Mouse (Mus musculus) hindbrain, embryonic 14.5 days (tissue): ENCODE measurements around the gene Arv1. TPM values are rescaled to one million over a fixed set of nuclear protein-coding genes. Genes with fewer than 3 reads are reported as not detected.

Source experiments
- ATAC-seq: fragments of 200-750 bp; cut with Nextera tagmentation; 2 replicates; pipeline ENCODE4 v1.8.0; 2017; ENCODE audit warnings: moderate number of reproducible peaks, mild to moderate bottlenecking, moderate TSS enrichment, moderate library complexity; ENCODE audit not compliant: low FRiP score
- DNase-seq: peaks from one replicate; pipeline ENCODE4 v3.0.0-alpha.2; 2015; ENCODE audit warnings: low spot score
- H3K27ac ChIP-seq: fragments of 300-500 bp; sonication (generic); 2 replicates; pipeline ENCODE4 v1.5.1; 2014; ENCODE audit warnings: mild to moderate bottlenecking, moderate library complexity
- H3K27me3 ChIP-seq: fragments of 300-500 bp; sonication (generic); 2 replicates; pipeline ENCODE4 v1.6.1; 2014; ENCODE audit warnings: mild to moderate bottlenecking, low read length, mixed read lengths; ENCODE audit not compliant: control insufficient read depth, insufficient read depth
- H3K36me3 ChIP-seq: fragments of 300-500 bp; sonication (generic); replicated peaks from 2 replicates; pipeline ENCODE4 v1.6.1; 2014; ENCODE audit not compliant: control insufficient read depth, insufficient read depth
- H3K4me1 ChIP-seq: fragments of 300-500 bp; sonication (generic); replicated peaks from 2 replicates; pipeline ENCODE4 v1.6.1; 2014; ENCODE audit warnings: antibody characterized with exemption, low read length, mixed read lengths; ENCODE audit not compliant: control insufficient read depth, insufficient read depth
- H3K4me2 ChIP-seq: fragments of 300-500 bp; sonication (generic); replicated peaks from 2 replicates; pipeline ENCODE4 v1.6.1; 2014; ENCODE audit warnings: mild to moderate bottlenecking, moderate library complexity
- H3K4me3 ChIP-seq: fragments of 300-500 bp; sonication (generic); replicated peaks from 2 replicates; pipeline ENCODE4 v1.5.1; 2014; ENCODE audit warnings: mild to moderate bottlenecking, low read length
- H3K9ac ChIP-seq: fragments of 300-500 bp; sonication (generic); 2 replicates; pipeline ENCODE4 v1.6.1; 2014
- H3K9me3 ChIP-seq: fragments of 300-500 bp; sonication (generic); 2 replicates; pipeline ENCODE4 v1.6.1; 2016; ENCODE audit warnings: low read length; ENCODE audit not compliant: control insufficient read depth
- WGBS: fragments of 180-500 bp; shearing (Covaris S2); extraction: QIAGEN DNeasy Blood & Tissue Kit; methylation state at CpG from one replicate; pipeline ENCODE4 v1.1.7; 2014; 5-methylcytosine and 5-hydroxymethylcytosine counted together
- polyA plus RNA-seq: library from polyadenylated mRNA; unstranded; fragments of >200 nt; fragmentation: Nextera tagmentation; extraction: Ambion mirVana; gene quantifications from 2 replicates; pipeline ENCODE4 v1.2.1, GENCODE M21; 2014

The Arv1 gene
- polyA plus RNA-seq, 1 experiment from 2014 or later: 32.0 TPM

- no peak for ATAC-seq
Measured at GRCm38 (mm10) chr8:124688899-124689298, 33.0 kb upstream of the Arv1 start.

GRCm38 (mm10) chr8:124691706-124692105 lies 30.2 kb upstream of the Arv1 start:
- Histone ChIP-seq H3K4me1 (no peaks in the 10 kb centered on the region), H3K9me3 (no peaks in the 10 kb centered on the region), H3K4me2 (no peak overlapping the region), H3K9ac (no peak overlapping the region), H3K27ac (no peak overlapping the region), H3K27me3 (no peaks in the 10 kb centered on the region), H3K36me3 (peaks cover 62% of the 10 kb centered on the region), H3K4me3 (no peak overlapping the region)
- 95% methylated on average over 4 of the region's 4 CpGs for WGBS
- DNase-seq (no peak), ATAC-seq (no peak)

More at GRCm38 (mm10) chr8:124688899-124689298, 33.0 kb upstream of the Arv1 start:
- 96% methylated on average over 13 of the region's 13 CpGs for WGBS
- no peaks in the 10 kb centered on the region for H3K4me1 ChIP-seq
- no peak overlapping the region for H3K9ac ChIP-seq
- H3K4me3 ChIP-seq: no peak overlapping the region
- no peak for DNase-seq
- peaks cover 74% of the 10 kb centered on the region for H3K36me3 ChIP-seq
- H3K27me3 ChIP-seq: no peaks in the 10 kb centered on the region
- H3K9me3 ChIP-seq: no peaks in the 10 kb centered on the region
- no peak overlapping the region for H3K27ac ChIP-seq
- H3K4me2 ChIP-seq: no peak overlapping the region

- Histone ChIP-seq H3K36me3 (peaks cover 76% of the 10 kb centered on the region), H3K4me2 (no peak overlapping the region), H3K4me3 (no peak overlapping the region), H3K27me3 (no peaks in the 10 kb centered on the region), H3K9me3 (no peaks in the 10 kb centered on the region), H3K4me1 (no peaks in the 10 kb centered on the region), H3K27ac (no peak overlapping the region), H3K9ac (no peak overlapping the region)
- 93% methylated on average over 22 of the region's 22 CpGs for WGBS
- DNase-seq (no peak), ATAC-seq (no peak)
Measured at GRCm38 (mm10) chr8:124695424-124696100, 26.4 kb upstream of the Arv1 start.

GRCm38 (mm10) chr8:124700271-124700670 lies 21.7 kb upstream of the Arv1 start:
- WGBS: 96% methylated on average over 5 of the region's 5 CpGs
- Histone ChIP-seq H3K9ac (no peak overlapping the region), H3K4me1 (no peaks in the 10 kb centered on the region), H3K4me3 (no peak overlapping the region), H3K9me3 (no peaks in the 10 kb centered on the region), H3K4me2 (no peak overlapping the region), H3K27ac (no peak overlapping the region), H3K27me3 (no peaks in the 10 kb centered on the region), H3K36me3 (peaks cover 73% of the 10 kb centered on the region)
- ATAC-seq: no peak
- no peak for DNase-seq

- Histone ChIP-seq H3K27ac (no peak overlapping the region), H3K27me3 (no peaks in the 10 kb centered on the region), H3K4me1 (no peaks in the 10 kb centered on the region), H3K4me3 (no peak overlapping the region), H3K9me3 (no peaks in the 10 kb centered on the region), H3K9ac (no peak overlapping the region), H3K4me2 (no peak overlapping the region), H3K36me3 (peaks cover 74% of the 10 kb centered on the region)
- ATAC-seq: no peak
- no peak for DNase-seq
- 95% methylated on average over 9 of the region's 9 CpGs for WGBS
Measured at GRCm38 (mm10) chr8:124701023-124701422, 20.9 kb upstream of the Arv1 start.

GRCm38 (mm10) chr8:124702183-124702582 lies 19.8 kb upstream of the Arv1 start:
- H3K27ac ChIP-seq: no peak overlapping the region
- DNase-seq (no peak), ATAC-seq (no peak)
- H3K9ac ChIP-seq: no peak overlapping the region
- no peaks in the 10 kb centered on the region for H3K27me3 ChIP-seq
- peaks cover 80% of the 10 kb centered on the region for H3K36me3 ChIP-seq
- H3K4me1 ChIP-seq: no peaks in the 10 kb centered on the region
- H3K9me3 ChIP-seq: no peaks in the 10 kb centered on the region
- WGBS: 91% methylated on average over 3 of the region's 3 CpGs
- no peak overlapping the region for H3K4me2 ChIP-seq
- no peak overlapping the region for H3K4me3 ChIP-seq

- 84% methylated on average over 4 of the region's 4 CpGs for whole genome bisulfite sequencing
- no peak for DNase-seq
- H3K36me3 ChIP-seq: peaks cover 77% of the 10 kb centered on the region
- H3K27ac ChIP-seq: no peak overlapping the region
- no peak overlapping the region for H3K4me3 ChIP-seq
- ATAC-seq: no peak
- no peak overlapping the region for H3K4me2 ChIP-seq
- H3K9me3 ChIP-seq: no peaks in the 10 kb centered on the region
- no peak overlapping the region for H3K9ac ChIP-seq
- no peaks in the 10 kb centered on the region for H3K27me3 ChIP-seq
- no peaks in the 10 kb centered on the region for H3K4me1 ChIP-seq
Measured at GRCm38 (mm10) chr8:124703526-124703925, 18.4 kb upstream of the Arv1 start.

- Histone ChIP-seq H3K27me3 (no peaks in the 10 kb centered on the region), H3K9me3 (no peaks in the 10 kb centered on the region), H3K4me1 (no peaks in the 10 kb centered on the region), H3K9ac (no peak overlapping the region), H3K36me3 (peaks cover 78% of the 10 kb centered on the region), H3K4me2 (no peak overlapping the region), H3K4me3 (no peak overlapping the region), H3K27ac (no peak overlapping the region)
- DNase-seq (no peak), ATAC-seq (no peak)
- 90% methylated on average over 4 of the region's 4 CpGs for WGBS
Measured at GRCm38 (mm10) chr8:124704376-124704775, 17.6 kb upstream of the Arv1 start.

GRCm38 (mm10) chr8:124705823-124706222 lies 16.1 kb upstream of the Arv1 start:
- ATAC-seq: no peak
- 97% methylated on average over 8 of the region's 8 CpGs for WGBS
- Histone ChIP-seq H3K27ac (no peak overlapping the region), H3K4me2 (no peak overlapping the region), H3K4me1 (no peaks in the 10 kb centered on the region), H3K4me3 (no peak overlapping the region), H3K9ac (no peak overlapping the region), H3K27me3 (no peaks in the 10 kb centered on the region), H3K9me3 (no peaks in the 10 kb centered on the region), H3K36me3 (peaks cover 78% of the 10 kb centered on the region)
- no peak for DNase-seq

GRCm38 (mm10) chr8:124713207-124713606 lies 8.7 kb upstream of the Arv1 start:
- no peak overlapping the region for H3K27ac ChIP-seq
- H3K27me3 ChIP-seq: no peaks in the 10 kb centered on the region
- H3K9ac ChIP-seq: no peak overlapping the region
- no peak overlapping the region for H3K4me2 ChIP-seq
- H3K36me3 ChIP-seq: peaks cover 58% of the 10 kb centered on the region
- DNase-seq (no peak), ATAC-seq (no peak)
- H3K4me3 ChIP-seq: no peak overlapping the region
- no peaks in the 10 kb centered on the region for H3K4me1 ChIP-seq
- WGBS: 96% methylated on average over 6 of the region's 6 CpGs
- H3K9me3 ChIP-seq: no peaks in the 10 kb centered on the region
